Mouse (Mus musculus) layer of hippocampus, adult 18-20 months (tissue): ENCODE results near the gene Pagr1b. TPM values are rescaled to one million over a fixed set of nuclear protein-coding genes. Genes with fewer than 3 reads are reported as not detected.
A peak's percentile ranks its signal among the peaks of the same experiment; 100 is the strongest.

Source experiments
- DNase-seq, 2 experiments: peaks; one replicate each; pipeline ENCODE4 v3.0.0; 2022; ENCODE audit warnings: low spot score in 2 of 2
- long read RNA-seq: library from polyadenylated mRNA; stranded (forward); transcript quantifications from one replicate; pipeline ENCODE4 v2.0.0, GENCODE M21; 2021
- total RNA-seq, 2 experiments: library from RNA; stranded (reverse); gene quantifications; 2 replicates each; pipeline ENCODE4 v1.2.3; 2021

Gene Pagr1b
- total RNA-seq = not detected
- long read RNA-seq, partial matches to known transcripts = 0 of 1 reads
- long read RNA-seq, other reads (novel, unspliced or antisense) = 1 of 1 reads

DNA sequence TGATC lies at the start of gene Pagr1b:
Pagr1b (minus strand) TSS at position 4 of the 5 bp plus-strand sequence.
- DNase-seq = no peak

GRCm38 (mm10) chr7:127065538-127065937 lies 49.3 kb upstream of the Pagr1b start:
- no peak for DNase-seq

GRCm38 (mm10) chr7:127055026-127055585 lies 38.8 kb upstream of the Pagr1b start:
- DNase-seq = no peak

DNA sequence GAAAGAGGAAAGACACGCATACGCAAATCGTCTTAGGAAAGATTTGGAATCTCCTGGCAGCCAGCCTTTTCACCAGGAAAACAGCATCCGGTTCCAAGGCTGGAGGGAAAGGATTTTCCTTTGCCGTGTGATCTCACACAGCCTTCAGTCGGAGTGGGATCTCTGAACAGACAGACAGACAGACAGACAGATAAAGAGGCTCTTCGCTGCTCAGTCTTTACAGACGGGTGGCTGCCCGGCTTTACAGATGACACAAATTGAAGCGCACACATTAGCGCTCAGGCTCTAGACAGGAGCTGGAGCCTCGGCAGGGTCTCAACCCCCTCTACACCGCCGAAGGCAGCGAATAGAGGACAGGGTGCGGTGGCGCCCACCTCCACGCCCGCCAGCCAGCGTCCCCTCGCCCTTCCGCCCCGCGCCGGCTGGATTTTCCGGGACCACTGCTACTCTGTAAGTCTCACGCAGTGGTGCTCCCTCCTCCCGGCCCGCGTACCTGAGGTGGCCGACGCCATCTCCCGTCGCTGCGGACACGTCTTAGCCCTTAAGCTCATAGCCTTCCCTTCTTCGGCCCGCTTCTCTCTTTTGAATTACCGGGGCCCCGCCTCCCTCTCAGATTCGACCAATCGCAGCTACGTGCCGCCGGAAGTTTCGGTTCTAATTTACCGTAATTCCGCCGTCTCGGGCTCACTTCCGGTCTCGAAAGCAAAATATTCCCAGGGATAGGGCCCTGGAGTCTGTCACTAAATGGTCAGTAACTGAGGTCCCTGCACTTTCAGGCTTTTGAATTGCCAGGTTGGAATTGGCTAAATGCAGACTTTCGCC lies 25.8 kb upstream of the Pagr1b start, which contains the start of gene Kif22:
Kif22 (minus strand) TSS at position 621 of the 822 bp plus-strand sequence.
- DNase-seq = peak; percentile 70 to 89

GRCm38 (mm10) chr7:127031244-127031643 lies 15.0 kb upstream of the Pagr1b start:
- no peak for DNase-seq

DNA sequence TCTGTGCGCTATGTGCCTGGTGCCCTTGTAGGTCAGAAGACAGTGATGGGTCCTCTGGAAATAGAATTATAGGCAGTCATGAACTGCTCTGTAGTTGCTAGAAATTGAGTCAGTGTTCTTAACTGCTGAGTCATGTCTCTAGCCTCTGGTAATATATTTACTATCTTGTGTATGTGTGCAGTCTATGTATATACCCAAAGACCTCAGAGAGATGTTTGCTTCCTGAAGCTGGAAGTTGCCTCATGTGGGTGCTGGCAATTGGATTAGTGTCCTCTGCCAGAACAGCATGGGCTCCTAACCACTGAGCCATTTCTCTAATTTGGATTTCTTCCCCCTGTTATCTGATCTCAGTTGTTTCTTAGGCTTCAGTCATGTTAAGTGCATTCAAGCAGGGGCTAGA lies 13.9 kb upstream of the Pagr1b start:
- DNase-seq = no peak

DNA sequence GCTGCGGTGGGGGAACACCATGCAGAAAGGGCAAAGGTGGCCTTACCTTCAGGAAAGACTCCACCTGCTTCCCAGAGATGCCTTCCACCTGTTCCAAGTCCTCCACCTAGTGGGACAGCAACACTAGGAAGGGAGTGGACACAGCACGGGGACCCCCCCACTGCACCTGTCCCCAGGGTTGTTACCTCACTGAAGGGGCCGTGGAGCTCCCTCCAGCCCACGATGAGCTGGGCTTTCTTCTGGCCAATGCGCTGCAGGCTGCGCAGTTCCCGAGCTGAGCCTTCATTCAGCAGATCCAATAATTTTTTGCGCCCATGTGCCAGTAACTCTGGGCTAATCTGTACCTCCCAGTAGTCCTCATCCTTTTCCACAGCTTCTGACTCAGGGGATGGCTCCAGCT lies 11.6 kb upstream of the Pagr1b start:
- no peak for DNase-seq

- DNase-seq = peak; percentile 99 to 100
These were observed 10.9 kb upstream of the Pagr1b start, which contains the start of gene Maz for GRCm38 (mm10) chr7:127026984-127027726. Gene Maz, minus strand, starts transcription at chr7:127027037.

- no peak for DNase-seq
These were observed 10.3 kb upstream of the Pagr1b start for GRCm38 (mm10) chr7:127026616-127026983.

- peak in 1 of 2 experiments; percentile 45 for DNase-seq
These were observed 9.9 kb upstream of the Pagr1b start for GRCm38 (mm10) chr7:127026161-127026600.

DNA sequence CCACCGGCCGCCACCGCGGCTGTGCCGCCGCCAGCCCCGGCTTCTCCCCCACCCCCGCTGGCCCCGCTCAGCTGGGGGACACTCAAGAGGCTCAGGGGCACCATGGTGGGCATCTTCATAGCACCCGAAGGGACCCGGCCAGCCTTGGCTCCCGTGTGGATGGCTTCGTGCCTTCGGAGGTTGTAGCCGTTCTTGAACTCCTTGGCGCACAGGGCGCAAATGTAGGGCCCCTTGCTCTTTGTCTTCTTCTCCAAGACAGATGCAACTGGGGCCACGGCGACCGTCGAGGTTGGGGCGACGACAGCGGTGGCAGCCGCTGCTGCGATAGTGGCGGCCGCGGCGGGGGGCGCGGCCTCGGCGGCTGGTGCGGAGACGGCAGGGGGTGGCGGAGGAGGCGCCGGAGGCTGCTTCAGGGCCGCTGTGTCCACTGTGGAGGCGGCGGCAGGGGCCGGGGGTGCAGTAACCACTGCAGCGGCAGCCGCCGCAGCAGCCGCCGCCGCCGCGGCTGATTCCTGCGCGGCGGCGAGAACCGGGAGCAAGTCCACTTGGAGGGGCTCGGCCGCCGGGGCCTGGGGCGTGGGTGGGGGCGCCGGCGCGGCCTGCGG lies 9.4 kb upstream of the Pagr1b start:
- DNase-seq = no peak

GRCm38 (mm10) chr7:127024755-127025555 lies 8.7 kb upstream of the Pagr1b start:
- peak; percentile 79 to 88 for DNase-seq

GRCm38 (mm10) chr7:127023896-127024690 lies 7.8 kb upstream of the Pagr1b start:
- no peak for DNase-seq

DNA sequence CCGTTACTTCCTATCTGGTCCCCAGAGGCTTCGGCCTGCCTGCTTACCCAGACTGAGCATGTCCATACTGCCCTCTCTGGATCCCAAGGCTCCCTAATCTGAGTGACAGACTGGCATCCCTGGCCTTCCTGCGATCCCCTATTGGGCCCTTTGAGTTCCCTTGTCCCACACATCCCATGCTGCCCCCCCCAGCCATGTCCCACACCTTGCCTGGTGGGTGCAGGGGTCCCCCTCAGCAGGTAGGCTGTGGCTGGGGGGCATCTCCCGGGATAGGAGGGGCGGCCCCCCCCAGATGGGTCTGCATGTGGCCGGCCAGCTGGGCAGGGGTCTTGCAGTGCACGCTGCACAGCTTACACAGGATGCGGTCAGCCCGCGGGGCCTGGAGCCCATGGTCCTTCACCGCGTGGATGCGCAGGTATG lies 7.0 kb upstream of the Pagr1b start:
- no peak for DNase-seq

DNA sequence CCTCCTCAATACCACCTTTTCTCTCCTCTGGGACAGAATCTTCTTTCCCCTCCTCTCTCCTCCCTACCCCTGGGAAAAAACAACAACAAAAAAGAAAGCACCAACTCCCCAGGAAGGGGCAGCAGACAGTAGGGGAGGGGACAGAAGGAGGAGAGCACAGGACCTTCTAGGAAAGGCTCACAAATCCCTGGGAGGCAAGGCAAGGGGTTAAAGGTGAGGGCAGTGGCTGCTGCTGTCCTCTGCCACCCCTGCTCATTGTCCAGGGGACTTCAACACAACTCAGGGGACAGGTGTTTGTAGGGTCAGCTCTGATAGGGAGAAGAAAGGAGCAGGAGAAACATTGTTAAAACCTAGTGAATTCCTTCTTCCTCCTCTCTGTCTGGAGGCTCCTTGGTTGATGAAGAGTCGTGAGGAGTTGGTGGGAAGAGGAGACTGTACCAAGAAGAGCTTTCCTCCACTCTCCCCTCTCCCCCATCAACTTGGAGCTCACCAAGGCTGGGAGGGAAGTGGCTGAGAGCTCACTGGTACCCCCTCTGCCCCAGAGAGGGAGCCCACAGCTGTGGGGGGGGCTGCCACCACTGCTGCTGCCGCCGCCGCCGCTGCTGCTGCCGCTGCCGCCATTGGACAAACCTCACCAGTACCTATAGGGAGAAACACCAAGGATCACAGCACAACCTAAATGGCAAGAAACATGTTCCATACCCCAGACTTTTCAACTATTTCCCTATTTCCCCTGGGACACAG lies 6.4 kb upstream of the Pagr1b start:
- DNase-seq = no peak

DNA sequence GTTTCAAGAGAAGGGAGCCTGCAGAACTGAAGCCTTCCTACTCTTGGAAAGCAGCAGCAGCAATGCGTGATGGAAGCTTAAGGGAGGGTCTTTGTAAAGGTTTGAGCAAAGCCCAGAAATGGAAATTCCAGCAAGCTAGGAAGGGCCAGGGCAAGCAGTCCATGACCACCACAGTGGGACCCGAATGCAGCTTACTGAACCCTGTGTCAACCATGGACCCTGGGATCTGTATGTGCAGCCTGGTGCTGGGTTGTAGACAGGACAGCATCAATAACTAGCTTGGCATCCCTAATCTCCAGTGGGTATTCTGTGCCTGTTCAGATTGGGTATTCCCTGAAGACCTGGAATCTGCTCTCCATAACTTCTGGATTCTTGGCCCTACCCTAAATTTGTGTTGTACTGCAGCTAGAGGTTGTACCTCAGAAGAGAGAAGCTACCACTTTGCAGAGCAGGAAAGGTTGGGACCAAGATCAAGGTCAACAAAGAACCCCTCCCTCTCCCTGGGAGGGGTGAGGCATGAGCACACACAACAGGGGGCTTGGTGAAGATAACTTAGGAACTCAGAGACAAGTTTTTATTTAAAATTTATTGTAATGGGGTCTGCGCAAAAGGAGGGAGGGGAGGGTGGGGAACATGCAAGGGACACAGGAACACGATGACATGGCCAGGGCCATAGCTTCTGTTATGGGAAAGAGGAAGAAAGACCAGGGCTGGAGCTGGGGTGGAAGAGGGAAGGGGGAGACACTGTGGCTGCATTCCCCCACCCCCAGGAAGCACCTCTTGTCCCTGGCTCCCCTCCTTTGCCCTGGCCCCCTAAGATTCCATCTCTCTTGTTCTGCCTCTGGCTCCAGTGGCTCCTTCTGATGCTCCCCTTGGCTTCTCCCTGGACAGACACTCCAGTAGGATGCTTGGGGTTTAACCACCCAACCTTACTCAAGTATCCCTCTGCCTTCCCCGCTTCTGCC lies 5.6 kb upstream of the Pagr1b start:
- DNase-seq = no peak

DNA sequence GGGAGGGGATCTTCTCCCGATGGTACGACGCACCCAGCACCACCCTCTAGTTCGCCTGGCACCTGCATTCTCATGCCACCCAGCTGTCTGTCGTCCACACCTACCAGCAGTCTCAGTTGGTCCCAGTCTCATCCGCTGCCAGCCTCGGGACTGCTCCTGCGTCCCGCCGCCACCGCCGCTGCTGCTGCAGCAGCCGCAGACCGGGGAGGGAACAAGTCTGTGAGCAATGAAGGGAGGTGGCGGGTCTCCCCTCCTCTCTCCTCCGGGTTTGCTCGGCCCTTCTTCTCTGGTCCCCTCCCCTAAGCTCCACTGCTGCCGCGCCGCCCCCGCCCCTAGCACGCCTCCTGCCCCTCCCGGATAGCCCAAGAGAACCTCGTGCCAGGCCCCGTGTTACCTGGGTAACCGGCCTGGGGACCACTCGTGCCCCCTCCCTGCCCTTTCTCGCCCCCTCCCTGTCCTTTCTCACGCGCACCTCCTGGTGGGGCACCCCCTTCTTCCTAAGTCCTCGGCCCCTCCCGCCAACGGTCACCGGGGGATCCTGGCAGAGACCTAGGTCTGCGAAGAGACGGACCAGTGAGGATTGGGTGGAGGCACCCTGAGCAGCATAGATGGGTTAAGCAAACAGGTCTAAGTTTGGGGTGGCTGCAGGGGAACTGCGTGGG lies 4.7 kb upstream of the Pagr1b start, which contains the start of the genes Gm42742 and Prrt2:
Gm42742 (minus strand) TSS at position 197 of the 662 bp plus-strand sequence.
Prrt2 (minus strand) TSS at position 311 of the 662 bp plus-strand sequence.
- peak; percentile 67 to 72 for DNase-seq

- DNase-seq = peak in 1 of 2 experiments; percentile 37
These were observed 4.2 kb upstream of the Pagr1b start for GRCm38 (mm10) chr7:127020491-127020890.
